Mouse (Mus musculus): ENCODE measurements around the gene Gsto1. TPM values are rescaled to one million over a fixed set of nuclear protein-coding genes. Genes with fewer than 3 reads are reported as not detected.

Gene Gsto1
- polyA plus RNA-seq, 1 experiment, result not detected

DNA sequence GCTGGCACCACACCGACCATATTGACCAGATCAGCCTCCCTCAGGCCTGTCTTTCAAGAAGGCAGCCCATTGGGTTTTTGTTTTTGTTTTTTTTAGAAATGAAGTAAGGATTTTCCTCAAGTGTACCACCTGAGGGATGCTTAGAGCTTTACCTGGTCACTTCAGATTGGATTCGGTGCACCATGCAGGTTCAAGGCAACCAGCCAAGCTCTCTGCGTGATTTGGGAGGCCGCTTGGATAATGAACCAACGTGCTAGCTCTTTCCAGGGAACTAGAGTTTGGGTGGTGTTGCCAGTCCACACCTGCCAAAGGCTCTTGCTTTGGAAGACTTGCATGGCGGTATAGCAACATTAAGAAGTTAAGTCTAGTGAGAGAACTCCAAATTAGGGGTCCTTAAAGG lies 38.3 kb downstream of the Gsto1 start:
- 94% methylated on average over 6 of the region's 6 CpGs for WGBS
- TF ChIP-seq CTCF (IDR thresholded peaks at IDR 0.05; ENCODE audit: insufficient read depth, low read depth, low read length), result no peak
- TF ChIP-seq POLR2A (IDR thresholded peaks at IDR 0.05; ENCODE audit: insufficient read depth, low read depth, low read length), result no peak
- no peak overlapping the region for H3K27ac ChIP-seq (ENCODE audit: insufficient read depth, low read depth, low read length)
- no peak overlapping the region for H3K4me3 ChIP-seq (ENCODE audit: insufficient read depth, low read depth, low read length)
- H3K4me1 ChIP-seq (ENCODE audit: control insufficient read depth, insufficient read depth, low read length), result no peaks in the 10 kb centered on the region

DNA sequence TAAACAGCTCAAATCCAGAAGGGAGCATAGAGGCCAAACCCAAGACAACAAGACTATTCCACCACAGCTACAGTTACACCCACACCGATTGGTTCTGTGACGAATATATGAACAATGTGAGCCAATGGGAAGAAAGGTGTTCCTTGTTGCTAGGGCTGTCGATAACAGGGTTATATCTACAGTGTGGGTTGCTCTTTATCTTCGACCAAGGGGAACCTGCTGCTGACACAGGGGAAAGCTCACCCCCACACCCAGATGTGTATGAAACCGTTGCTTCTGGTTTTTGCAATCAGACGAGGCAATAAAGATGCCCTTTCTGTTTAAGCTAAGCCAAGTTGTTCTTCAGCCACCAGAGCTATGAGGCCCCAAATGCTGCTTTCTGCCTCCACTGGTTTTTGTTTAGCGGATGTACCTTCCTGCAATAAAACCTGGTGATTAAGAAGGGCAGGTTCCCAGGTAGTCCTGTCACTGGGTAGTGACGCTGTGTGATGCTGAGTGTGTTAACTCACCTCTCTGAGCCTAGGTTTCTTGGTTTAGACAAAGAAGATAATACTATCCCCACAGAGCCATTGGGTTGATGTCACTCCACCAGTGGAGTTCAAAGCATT lies 43.8 kb downstream of the Gsto1 start:
- no peak for TF ChIP-seq POLR2A (IDR thresholded peaks at IDR 0.05; ENCODE audit: insufficient read depth, low read depth, low read length)
- TF ChIP-seq CTCF (IDR thresholded peaks at IDR 0.05; ENCODE audit: insufficient read depth, low read depth, low read length), result no peak
- Histone ChIP-seq H3K4me3 (ENCODE audit: insufficient read depth, low read depth, low read length) (no peak overlapping the region), H3K4me1 (ENCODE audit: control insufficient read depth, insufficient read depth, low read length) (peaks cover 7% of the 10 kb centered on the region), H3K27ac (ENCODE audit: insufficient read depth, low read depth, low read length) (no peak overlapping the region)
- WGBS, result 88% methylated on average over 8 of the region's 8 CpGs

- Histone ChIP-seq H3K4me3 (ENCODE audit: insufficient read depth, low read depth, low read length) (no peak overlapping the region), H3K4me1 (ENCODE audit: control insufficient read depth, insufficient read depth, low read length) (peaks cover 8% of the 10 kb centered on the region), H3K27ac (ENCODE audit: insufficient read depth, low read depth, low read length) (no peak overlapping the region)
- 68% methylated on average over 6 of the region's 6 CpGs for WGBS
- TF ChIP-seq CTCF (IDR thresholded peaks at IDR 0.05; ENCODE audit: insufficient read depth, low read depth, low read length) (no peak), POLR2A (IDR thresholded peaks at IDR 0.05; ENCODE audit: insufficient read depth, low read depth, low read length) (no peak)
Observed at GRCm38 (mm10) chr19:47900012-47900411, 45.2 kb downstream of the Gsto1 start.

GRCm38 (mm10) chr19:47900558-47900957 lies 45.8 kb downstream of the Gsto1 start:
- H3K4me3 ChIP-seq (ENCODE audit: insufficient read depth, low read depth, low read length), result no peak overlapping the region
- H3K4me1 ChIP-seq (ENCODE audit: control insufficient read depth, insufficient read depth, low read length), result peaks cover 8% of the 10 kb centered on the region
- 58% methylated on average over 10 of the region's 10 CpGs for WGBS
- TF ChIP-seq CTCF (IDR thresholded peaks at IDR 0.05; ENCODE audit: insufficient read depth, low read depth, low read length) (no peak), POLR2A (IDR thresholded peaks at IDR 0.05; ENCODE audit: insufficient read depth, low read depth, low read length) (no peak)
- no peak overlapping the region for H3K27ac ChIP-seq (ENCODE audit: insufficient read depth, low read depth, low read length)

DNA sequence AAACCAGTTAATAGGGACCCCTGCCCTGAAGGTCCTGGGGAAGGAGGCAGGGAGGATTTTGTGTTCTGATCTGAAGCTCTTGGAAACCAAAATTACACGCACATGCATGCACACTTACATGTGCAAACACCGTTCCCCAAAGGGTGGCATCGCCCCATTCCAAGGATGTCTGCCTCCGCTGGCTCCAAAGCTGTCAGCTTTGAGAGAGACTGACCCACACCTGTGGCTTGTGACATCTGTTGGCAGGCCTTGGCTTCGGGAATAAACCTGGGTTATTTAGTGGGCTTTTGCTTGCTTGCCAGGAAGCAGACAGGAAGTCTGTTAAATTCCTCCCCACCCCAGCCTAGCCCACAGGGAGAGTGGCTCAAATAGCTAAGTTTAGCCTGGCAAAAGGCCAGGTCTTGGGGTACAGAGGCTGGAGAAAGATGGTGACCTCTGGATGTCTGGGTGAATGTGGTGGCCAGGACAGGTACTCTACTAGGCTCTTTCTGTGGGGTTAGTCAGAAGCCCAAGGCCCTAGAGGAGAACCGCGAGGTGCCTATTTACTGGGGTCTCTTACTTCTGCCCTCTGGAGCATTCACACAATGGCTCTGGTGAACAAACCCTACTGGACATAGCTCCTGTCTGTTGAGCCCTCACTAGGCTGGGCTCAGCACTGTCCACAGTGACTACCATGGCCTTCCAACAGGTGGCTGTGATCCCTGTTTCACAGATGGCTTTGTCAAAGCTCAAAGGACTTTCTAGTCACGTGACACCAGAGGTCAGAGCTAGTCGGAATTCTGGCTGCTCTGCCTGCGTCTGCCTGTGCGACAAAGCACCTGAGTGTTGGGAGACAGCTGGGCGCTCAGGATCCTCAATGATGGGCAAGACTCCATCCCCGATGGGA lies 47.8 kb downstream of the Gsto1 start:
- TF ChIP-seq POLR2A (IDR thresholded peaks at IDR 0.05; ENCODE audit: insufficient read depth, low read depth, low read length) (no peak), CTCF (IDR thresholded peaks at IDR 0.05; ENCODE audit: insufficient read depth, low read depth, low read length) (no peak)
- H3K4me1 ChIP-seq (ENCODE audit: control insufficient read depth, insufficient read depth, low read length), result peaks cover 8% of the 10 kb centered on the region
- WGBS, result 82% methylated on average over 13 of the region's 13 CpGs
- H3K27ac ChIP-seq (ENCODE audit: insufficient read depth, low read depth, low read length), result no peak overlapping the region
- no peak overlapping the region for H3K4me3 ChIP-seq (ENCODE audit: insufficient read depth, low read depth, low read length)

- 60% methylated on average over 4 of the region's 4 CpGs for WGBS
- TF ChIP-seq POLR2A (IDR thresholded peaks at IDR 0.05; ENCODE audit: insufficient read depth, low read depth, low read length), result no peak
- no peak for TF ChIP-seq CTCF (IDR thresholded peaks at IDR 0.05; ENCODE audit: insufficient read depth, low read depth, low read length)
- H3K27ac ChIP-seq (ENCODE audit: insufficient read depth, low read depth, low read length), result no peak overlapping the region
Observed at GRCm38 (mm10) chr19:47903679-47904078, 48.9 kb downstream of the Gsto1 start.

DNA sequence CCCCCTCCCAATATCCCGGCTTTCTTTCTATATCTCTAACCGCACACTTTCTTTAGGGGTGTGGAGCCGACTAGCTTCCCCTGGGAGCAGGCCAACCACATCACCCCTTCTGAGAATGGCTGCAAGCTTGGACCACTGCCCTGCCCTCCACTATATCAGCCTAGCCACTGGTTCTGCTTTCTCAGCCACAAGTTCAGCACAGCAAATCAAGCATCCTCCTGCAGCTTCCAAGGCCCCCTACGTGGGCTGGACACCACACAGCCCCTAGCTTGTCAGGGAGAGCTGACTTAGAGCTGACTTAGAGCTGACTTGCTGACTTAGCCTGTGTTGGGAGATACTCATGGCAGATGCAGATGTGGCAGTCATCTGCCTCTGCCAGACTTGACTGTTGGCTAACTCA lies 50.3 kb downstream of the Gsto1 start:
- TF ChIP-seq POLR2A (IDR thresholded peaks at IDR 0.05; ENCODE audit: insufficient read depth, low read depth, low read length) (no peak), CTCF (IDR thresholded peaks at IDR 0.05; ENCODE audit: insufficient read depth, low read depth, low read length) (no peak)
- H3K4me1 ChIP-seq (ENCODE audit: control insufficient read depth, insufficient read depth, low read length), result peaks cover 17% of the 10 kb centered on the region
- no peak overlapping the region for H3K4me3 ChIP-seq (ENCODE audit: insufficient read depth, low read depth, low read length)
- H3K27ac ChIP-seq (ENCODE audit: insufficient read depth, low read depth, low read length), result no peak overlapping the region
- 81% methylated on average over 4 of the region's 4 CpGs for WGBS

More at GRCm38 (mm10) chr19:47903679-47904078, 48.9 kb downstream of the Gsto1 start:
- Histone ChIP-seq H3K4me1 (ENCODE audit: control insufficient read depth, insufficient read depth, low read length) (peaks cover 8% of the 10 kb centered on the region), H3K4me3 (ENCODE audit: insufficient read depth, low read depth, low read length) (no peak overlapping the region)

DNA sequence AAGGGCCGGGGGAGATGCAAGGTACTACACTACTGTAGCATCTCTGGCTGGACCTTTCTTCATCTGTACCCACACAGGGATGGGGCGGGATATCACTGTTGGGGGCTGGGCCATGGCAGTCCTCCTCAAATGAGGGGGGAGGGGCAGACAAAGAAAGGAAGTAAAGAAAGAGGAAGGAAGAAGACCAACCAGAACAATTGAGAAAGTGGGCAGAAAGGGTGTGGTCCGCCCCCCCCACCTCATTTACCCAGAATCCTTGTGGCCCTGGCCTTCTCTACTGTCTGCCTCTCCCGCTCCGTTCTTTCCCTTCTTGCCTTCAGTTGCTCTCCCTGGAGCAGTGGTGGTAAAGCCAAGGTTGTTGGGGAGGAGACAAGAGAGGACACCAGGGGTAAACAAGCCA lies 50.8 kb downstream of the Gsto1 start:
- no peak overlapping the region for H3K4me3 ChIP-seq (ENCODE audit: insufficient read depth, low read depth, low read length)
- H3K4me1 ChIP-seq (ENCODE audit: control insufficient read depth, insufficient read depth, low read length), result peaks cover 19% of the 10 kb centered on the region
- TF ChIP-seq POLR2A (IDR thresholded peaks at IDR 0.05; ENCODE audit: insufficient read depth, low read depth, low read length), result no peak
- TF ChIP-seq CTCF (IDR thresholded peaks at IDR 0.05; ENCODE audit: insufficient read depth, low read depth, low read length), result no peak
- 91% methylated on average over 5 of the region's 5 CpGs for WGBS
- H3K27ac ChIP-seq (ENCODE audit: insufficient read depth, low read depth, low read length), result no peak overlapping the region

- no peak overlapping the region for H3K27ac ChIP-seq (ENCODE audit: insufficient read depth, low read depth, low read length)
- WGBS, result 93% methylated on average over 9 of the region's 9 CpGs
- TF ChIP-seq CTCF (IDR thresholded peaks at IDR 0.05; ENCODE audit: insufficient read depth, low read depth, low read length) (no peak), POLR2A (IDR thresholded peaks at IDR 0.05; ENCODE audit: insufficient read depth, low read depth, low read length) (no peak)
- peaks cover 19% of the 10 kb centered on the region for H3K4me1 ChIP-seq (ENCODE audit: control insufficient read depth, insufficient read depth, low read length)
- no peak overlapping the region for H3K4me3 ChIP-seq (ENCODE audit: insufficient read depth, low read depth, low read length)
Observed at GRCm38 (mm10) chr19:47907596-47907995, 52.8 kb downstream of the Gsto1 start.
